Mouse (Mus musculus) hindbrain, embryonic 16.5 days (tissue): ENCODE data around the gene Mrnip. TPM values are rescaled to one million over a fixed set of nuclear protein-coding genes. Genes with fewer than 3 reads are reported as not detected.

Source experiments
- ATAC-seq: fragments of 200-750 bp; cut with Nextera tagmentation; 2 replicates; pipeline ENCODE4 v1.8.0; 2017; ENCODE audit warnings: moderate TSS enrichment, moderate library complexity
- H3K27ac ChIP-seq: fragments of 300-500 bp; sonication (generic); 2 replicates; pipeline ENCODE4 v1.5.1; 2014; ENCODE audit warnings: low read depth, mild to moderate bottlenecking, control low read depth, low read length, moderate library complexity
- H3K27me3 ChIP-seq: fragments of 300-500 bp; sonication (generic); replicated peaks from 2 replicates; pipeline ENCODE4 v1.6.1; 2014; ENCODE audit warnings: low read length; ENCODE audit not compliant: control insufficient read depth, insufficient read depth
- H3K36me3 ChIP-seq: fragments of 300-500 bp; sonication (generic); 2 replicates; pipeline ENCODE4 v1.6.1; 2014; ENCODE audit warnings: mild to moderate bottlenecking, low read length, moderate library complexity, mixed read lengths; ENCODE audit not compliant: control insufficient read depth, insufficient read depth
- H3K4me1 ChIP-seq: fragments of 300-500 bp; sonication (generic); 2 replicates; pipeline ENCODE4 v1.6.1; 2014; ENCODE audit warnings: low read depth, low read length; ENCODE audit not compliant: control insufficient read depth, insufficient read depth
- H3K4me2 ChIP-seq: fragments of 300-500 bp; sonication (generic); 2 replicates; pipeline ENCODE4 v1.6.1; 2014; ENCODE audit warnings: mild to moderate bottlenecking, low read length, control low read depth, moderate library complexity
- H3K4me3 ChIP-seq: fragments of 300-500 bp; sonication (generic); 2 replicates; pipeline ENCODE4 v1.5.1; 2014; ENCODE audit warnings: mild to moderate bottlenecking, low read length, control low read depth, moderate library complexity
- H3K9ac ChIP-seq: fragments of 300-500 bp; sonication (generic); 2 replicates; pipeline ENCODE4 v1.6.1; 2014; ENCODE audit warnings: low read depth, mild to moderate bottlenecking, control low read depth, low read length, moderate library complexity
- H3K9me3 ChIP-seq: fragments of 300-500 bp; sonication (generic); 2 replicates; pipeline ENCODE4 v1.6.1; 2014; ENCODE audit warnings: mild to moderate bottlenecking, low read length, moderate library complexity; ENCODE audit not compliant: control insufficient read depth
- WGBS: fragments of 180-500 bp; shearing (Covaris S2); extraction: QIAGEN DNeasy Blood & Tissue Kit; methylation state at CpG from one replicate; pipeline ENCODE4 v1.1.7; 2014; 5-methylcytosine and 5-hydroxymethylcytosine counted together
- polyA plus RNA-seq: library from polyadenylated mRNA; unstranded; fragments of >200 nt; fragmentation: Nextera tagmentation; extraction: Ambion mirVana; gene quantifications from 2 replicates; pipeline ENCODE4 v1.2.1, GENCODE M21; 2015

The Mrnip gene
- polyA plus RNA-seq, 1 experiment from 2014 or later, result 39.1 TPM

DNA sequence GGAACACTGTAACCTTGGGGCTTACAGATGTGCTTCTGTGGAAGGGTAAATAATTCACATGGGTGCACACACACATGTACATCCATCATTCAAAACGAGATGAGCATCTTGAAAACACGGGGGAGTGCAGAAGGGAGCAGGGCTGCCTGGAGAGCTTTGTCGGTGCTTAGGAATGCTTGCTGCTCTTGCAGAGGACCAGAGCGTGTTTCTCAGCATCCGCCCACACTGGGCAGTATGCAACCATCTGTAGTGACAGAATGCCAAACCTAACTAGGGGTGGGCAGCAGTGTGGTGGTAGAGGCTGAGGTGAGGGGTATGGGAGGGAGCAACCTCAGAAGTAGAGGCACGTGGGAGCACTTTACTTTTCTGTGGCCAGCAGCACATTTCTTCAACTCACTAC, 2.9 kb downstream of the Mrnip start:
- Histone ChIP-seq H3K9ac (no peak overlapping the region), H3K36me3 (peaks cover 9% of the 10 kb centered on the region), H3K4me2 (no peak overlapping the region), H3K27ac (no peak overlapping the region), H3K4me1 (peaks cover 9% of the 10 kb centered on the region), H3K27me3 (no peaks in the 10 kb centered on the region), H3K9me3 (no peaks in the 10 kb centered on the region), H3K4me3 (no peak overlapping the region)
- 76% methylated on average over 6 of the region's 6 CpGs for WGBS
- ATAC-seq, result no peak

GRCm38 (mm10) chr11:50178532-50179488, 4.6 kb downstream of the Mrnip start:
- Histone ChIP-seq H3K4me2 (no peak overlapping the region), H3K27me3 (no peaks in the 10 kb centered on the region), H3K9ac (no peak overlapping the region), H3K4me1 (peaks cover 9% of the 10 kb centered on the region), H3K9me3 (no peaks in the 10 kb centered on the region), H3K4me3 (no peak overlapping the region), H3K27ac (no peak overlapping the region), H3K36me3 (peaks cover 14% of the 10 kb centered on the region)
- no peak for ATAC-seq
- 86% methylated on average over 5 of the region's 5 CpGs for WGBS

GRCm38 (mm10) chr11:50180478-50181231, 6.4 kb downstream of the Mrnip start:
- H3K9me3 ChIP-seq, result no peaks in the 10 kb centered on the region
- no peak overlapping the region for H3K4me3 ChIP-seq
- peaks cover 14% of the 10 kb centered on the region for H3K36me3 ChIP-seq
- H3K9ac ChIP-seq, result no peak overlapping the region
- H3K4me2 ChIP-seq, result no peak overlapping the region
- no peak overlapping the region for H3K27ac ChIP-seq
- H3K4me1 ChIP-seq, result peaks cover 4% of the 10 kb centered on the region; the same call in 1 of the 2 replicates
- WGBS, result 83% methylated on average over 6 of the region's 6 CpGs
- no peak for ATAC-seq
- no peaks in the 10 kb centered on the region for H3K27me3 ChIP-seq

GRCm38 (mm10) chr11:50182702-50183101, 8.5 kb downstream of the Mrnip start:
- H3K4me1 ChIP-seq, result no peaks in the 10 kb centered on the region
- peaks cover 17% of the 10 kb centered on the region for H3K36me3 ChIP-seq
- no peaks in the 10 kb centered on the region for H3K9me3 ChIP-seq
- WGBS, result 90% methylated on average over 4 of the region's 4 CpGs
- ATAC-seq, result no peak
- H3K27me3 ChIP-seq, result no peaks in the 10 kb centered on the region
- H3K4me3 ChIP-seq, result no peak overlapping the region
- no peak overlapping the region for H3K4me2 ChIP-seq
- H3K27ac ChIP-seq, result no peak overlapping the region
- H3K9ac ChIP-seq, result no peak overlapping the region

DNA sequence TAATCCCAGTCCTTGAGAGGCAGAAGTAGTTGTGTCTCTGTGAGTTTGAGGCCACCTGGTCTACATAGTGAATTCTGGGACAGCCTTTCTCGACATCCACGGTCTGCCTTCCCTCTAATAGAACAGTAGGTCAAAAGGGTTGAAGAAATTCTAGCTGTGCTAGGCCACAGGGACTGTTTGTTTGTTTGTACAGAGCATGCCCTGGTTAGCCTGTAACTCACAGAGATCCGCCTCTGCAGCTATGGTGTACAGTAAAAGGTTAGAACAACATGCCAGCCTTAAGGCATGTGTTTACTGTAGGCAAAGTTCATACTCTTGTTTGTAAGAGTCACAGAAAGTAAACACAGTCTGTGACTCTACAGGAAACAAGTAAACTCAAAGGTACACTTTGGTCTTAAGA, 10.5 kb downstream of the Mrnip start:
- no peak overlapping the region for H3K4me2 ChIP-seq
- H3K4me1 ChIP-seq, result no peaks in the 10 kb centered on the region
- WGBS, result 83% methylated on average over 3 of the region's 3 CpGs
- no peak overlapping the region for H3K27ac ChIP-seq
- H3K9me3 ChIP-seq, result no peaks in the 10 kb centered on the region
- H3K27me3 ChIP-seq, result no peaks in the 10 kb centered on the region
- no peak overlapping the region for H3K9ac ChIP-seq
- H3K4me3 ChIP-seq, result no peak overlapping the region
- ATAC-seq, result no peak
- H3K36me3 ChIP-seq, result peaks cover 10% of the 10 kb centered on the region

DNA sequence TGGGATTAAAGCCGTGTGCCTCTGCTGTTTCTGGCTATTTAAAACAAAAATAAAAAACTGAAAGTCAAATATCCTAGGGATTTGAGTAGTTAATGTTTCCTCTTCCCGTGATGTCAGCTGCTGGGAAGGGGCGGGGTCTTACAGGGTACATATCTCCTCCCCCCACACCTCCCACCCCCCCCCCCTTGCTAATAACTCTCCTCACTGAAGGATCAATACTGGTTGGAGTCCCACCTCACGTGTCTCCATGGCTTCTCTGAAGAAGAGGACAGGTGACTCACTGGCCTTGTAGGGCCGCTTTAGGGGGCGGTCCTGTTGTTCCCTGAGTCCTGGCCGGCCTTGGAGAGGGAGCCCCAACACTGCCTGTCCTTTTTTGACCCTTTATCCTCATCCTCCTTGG, 14.4 kb downstream of the Mrnip start:
- H3K4me3 ChIP-seq, result no peak overlapping the region
- no peak overlapping the region for H3K9ac ChIP-seq
- peaks cover 7% of the 10 kb centered on the region for H3K36me3 ChIP-seq
- no peak overlapping the region for H3K4me2 ChIP-seq
- WGBS, result 84% methylated on average over 7 of the region's 7 CpGs
- no peak for ATAC-seq
- H3K27me3 ChIP-seq, result no peaks in the 10 kb centered on the region
- no peaks in the 10 kb centered on the region for H3K9me3 ChIP-seq
- no peak overlapping the region for H3K27ac ChIP-seq
- H3K4me1 ChIP-seq, result no peaks in the 10 kb centered on the region

DNA sequence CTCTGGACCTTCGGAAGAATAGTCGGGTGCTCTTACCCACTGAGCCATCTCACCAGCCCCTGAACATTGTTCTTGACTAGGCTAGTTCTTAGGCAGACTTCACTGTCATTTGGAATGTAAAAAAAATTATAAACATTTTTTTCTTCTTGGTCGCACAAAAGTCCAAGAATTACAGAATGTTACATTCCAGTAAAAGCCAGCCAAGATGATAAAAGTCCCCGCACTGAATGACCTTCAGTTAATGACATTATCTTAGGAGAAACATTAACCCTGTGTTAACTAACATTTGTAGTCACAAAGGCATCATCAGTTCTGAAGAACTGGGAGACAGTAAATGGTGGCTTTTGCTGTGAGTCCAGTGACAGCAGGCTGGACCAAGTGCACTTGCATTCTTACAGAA, 16.1 kb downstream of the Mrnip start:
- Histone ChIP-seq H3K9ac (no peak overlapping the region), H3K36me3 (peaks cover 13% of the 10 kb centered on the region), H3K4me1 (no peaks in the 10 kb centered on the region), H3K27me3 (no peaks in the 10 kb centered on the region), H3K9me3 (no peaks in the 10 kb centered on the region), H3K4me2 (no peak overlapping the region), H3K27ac (no peak overlapping the region), H3K4me3 (no peak overlapping the region)
- 81% methylated on average over 4 of the region's 4 CpGs for WGBS
- no peak for ATAC-seq

- Histone ChIP-seq H3K27ac (no peak overlapping the region), H3K4me1 (no peaks in the 10 kb centered on the region), H3K27me3 (no peaks in the 10 kb centered on the region), H3K4me3 (no peak overlapping the region), H3K9ac (no peak overlapping the region), H3K9me3 (no peaks in the 10 kb centered on the region), H3K36me3 (peaks cover 12% of the 10 kb centered on the region; the same call in 1 of the 2 replicates), H3K4me2 (no peak overlapping the region)
- no peak for ATAC-seq
- 93% methylated on average over 3 of the region's 3 CpGs for WGBS
Measured at GRCm38 (mm10) chr11:50192278-50192677, 18.0 kb downstream of the Mrnip start.

- no peak overlapping the region for H3K9ac ChIP-seq
- 85% methylated on average over 7 of the region's 7 CpGs for WGBS
Measured at GRCm38 (mm10) chr11:50194070-50194469, 19.8 kb downstream of the Mrnip start.

More at GRCm38 (mm10) chr11:50194070-50194469, 19.8 kb downstream of the Mrnip start:
- H3K9me3 ChIP-seq, result no peaks in the 10 kb centered on the region
- no peaks in the 10 kb centered on the region for H3K4me1 ChIP-seq
- peaks cover 14% of the 10 kb centered on the region for H3K36me3 ChIP-seq
- no peak overlapping the region for H3K4me3 ChIP-seq
- no peaks in the 10 kb centered on the region for H3K27me3 ChIP-seq
- no peak overlapping the region for H3K4me2 ChIP-seq
- no peak for ATAC-seq
- no peak overlapping the region for H3K27ac ChIP-seq
